Mouse (Mus musculus): ENCODE data around the gene Cel. TPM values are rescaled to one million over a fixed set of nuclear protein-coding genes. Genes with fewer than 3 reads are reported as not detected.

The Cel gene
- total and polyA plus RNA-seq, 2 experiments from 2014 or later = not detected

- Histone ChIP-seq H3K4me3 (ENCODE audit: low read depth, low read length) (no peak overlapping the region), H3K4me2 (ENCODE audit: low read depth, low read length) (no peak overlapping the region), H3K36me3 (replicated peaks; ENCODE audit: control insufficient read depth, insufficient read depth, low read length) (peaks cover 80% of the 10 kb centered on the region), H3K27me3 (ENCODE audit: control insufficient read depth, insufficient read depth, low read length) (no peaks in the 10 kb centered on the region), H3K9ac (replicated peaks; ENCODE audit: low read depth, low read length) (no peak overlapping the region), H3K9me3 (replicated peaks; ENCODE audit: control insufficient read depth, low read length) (no peaks in the 10 kb centered on the region), H3K4me1 (ENCODE audit: control insufficient read depth, insufficient read depth) (no peaks in the 10 kb centered on the region), H3K27ac (ENCODE audit: low read depth) (no peak overlapping the region)
- TF ChIP-seq CTCF (IDR thresholded peaks at IDR 0.05; ENCODE audit: low read depth) (no peak), EP300 (IDR thresholded peaks at IDR 0.05; ENCODE audit: low read depth) (no peak)
- no peak for ATAC-seq (ENCODE audit: insufficient read depth, low read depth)
- no peak for DNase-seq (ENCODE audit: low spot score)
- 91% methylated on average over 13 of the region's 13 CpGs for WGBS
Observed at GRCm38 (mm10) chr2:28549157-28549556, 14.0 kb downstream of the Cel start.

- ATAC-seq (ENCODE audit: insufficient read depth, low read depth) (peak; percentile 64), DNase-seq (ENCODE audit: low spot score) (peak; percentile 75)
- no peak overlapping the region for H3K4me3 ChIP-seq (ENCODE audit: low read depth, low read length)
- no peak overlapping the region for H3K27ac ChIP-seq (ENCODE audit: low read depth)
- no peak for TF ChIP-seq EP300 (IDR thresholded peaks at IDR 0.05; ENCODE audit: low read depth)
- peak; percentile 99 for TF ChIP-seq CTCF (IDR thresholded peaks at IDR 0.05; ENCODE audit: low read depth)
- H3K27me3 ChIP-seq (ENCODE audit: control insufficient read depth, insufficient read depth, low read length) = no peaks in the 10 kb centered on the region
- H3K9me3 ChIP-seq (replicated peaks; ENCODE audit: control insufficient read depth, low read length) = no peaks in the 10 kb centered on the region
- no peak overlapping the region for H3K4me2 ChIP-seq (ENCODE audit: low read depth, low read length)
- 48% methylated on average over 11 of the region's 11 CpGs for WGBS
- no peak overlapping the region for H3K9ac ChIP-seq (replicated peaks; ENCODE audit: low read depth, low read length)
- peaks cover 81% of the 10 kb centered on the region for H3K36me3 ChIP-seq (replicated peaks; ENCODE audit: control insufficient read depth, insufficient read depth, low read length)
- H3K4me1 ChIP-seq (ENCODE audit: control insufficient read depth, insufficient read depth) = no peaks in the 10 kb centered on the region
Observed at GRCm38 (mm10) chr2:28547237-28548172, 15.7 kb downstream of the Cel start.

GRCm38 (mm10) chr2:28546560-28546959 is 16.6 kb downstream of the Cel start:
- Histone ChIP-seq H3K27ac (ENCODE audit: low read depth) (no peak overlapping the region), H3K4me3 (ENCODE audit: low read depth, low read length) (no peak overlapping the region), H3K27me3 (ENCODE audit: control insufficient read depth, insufficient read depth, low read length) (no peaks in the 10 kb centered on the region), H3K4me2 (ENCODE audit: low read depth, low read length) (no peak overlapping the region), H3K9ac (replicated peaks; ENCODE audit: low read depth, low read length) (no peak overlapping the region), H3K36me3 (replicated peaks; ENCODE audit: control insufficient read depth, insufficient read depth, low read length) (peaks cover 75% of the 10 kb centered on the region), H3K9me3 (replicated peaks; ENCODE audit: control insufficient read depth, low read length) (no peaks in the 10 kb centered on the region), H3K4me1 (ENCODE audit: control insufficient read depth, insufficient read depth) (no peaks in the 10 kb centered on the region)
- TF ChIP-seq CTCF (IDR thresholded peaks at IDR 0.05; ENCODE audit: low read depth) (no peak), EP300 (IDR thresholded peaks at IDR 0.05; ENCODE audit: low read depth) (no peak)
- 74% methylated on average over 6 of the region's 6 CpGs for WGBS
- ATAC-seq (ENCODE audit: insufficient read depth, low read depth) (no peak), DNase-seq (ENCODE audit: low spot score) (no peak)

GRCm38 (mm10) chr2:28545976-28546375 is 17.2 kb downstream of the Cel start:
- TF ChIP-seq CTCF (IDR thresholded peaks at IDR 0.05; ENCODE audit: low read depth) (no peak), EP300 (IDR thresholded peaks at IDR 0.05; ENCODE audit: low read depth) (no peak)
- H3K4me2 ChIP-seq (ENCODE audit: low read depth, low read length) = no peak overlapping the region
- H3K36me3 ChIP-seq (replicated peaks; ENCODE audit: control insufficient read depth, insufficient read depth, low read length) = peaks cover 69% of the 10 kb centered on the region
- no peak overlapping the region for H3K4me3 ChIP-seq (ENCODE audit: low read depth, low read length)
- H3K27ac ChIP-seq (ENCODE audit: low read depth) = no peak overlapping the region
- no peaks in the 10 kb centered on the region for H3K9me3 ChIP-seq (replicated peaks; ENCODE audit: control insufficient read depth, low read length)
- DNase-seq (ENCODE audit: low spot score) = no peak
- no peak for ATAC-seq (ENCODE audit: insufficient read depth, low read depth)
- no peaks in the 10 kb centered on the region for H3K27me3 ChIP-seq (ENCODE audit: control insufficient read depth, insufficient read depth, low read length)
- no peak overlapping the region for H3K9ac ChIP-seq (replicated peaks; ENCODE audit: low read depth, low read length)
- no peaks in the 10 kb centered on the region for H3K4me1 ChIP-seq (ENCODE audit: control insufficient read depth, insufficient read depth)

DNA sequence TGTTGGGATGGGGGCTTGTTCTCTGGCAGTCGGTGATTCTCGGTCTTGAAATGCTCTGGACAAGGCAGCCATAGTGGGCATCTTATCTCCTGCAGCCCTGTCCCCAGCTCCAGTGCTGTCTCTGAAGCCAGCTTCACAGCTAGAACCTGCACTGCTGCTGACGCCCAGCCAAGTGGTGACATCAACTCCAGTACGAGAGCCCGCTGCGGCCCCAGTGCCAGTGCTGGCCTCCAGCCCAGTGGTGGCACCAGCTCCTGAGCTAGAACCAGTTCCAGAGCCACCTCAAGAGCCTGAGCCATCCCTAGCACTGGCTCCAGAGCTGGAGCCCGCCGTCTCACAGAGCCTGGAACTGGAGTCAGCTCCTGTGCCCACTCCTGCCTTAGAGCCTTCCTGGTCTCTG is 19.3 kb downstream of the Cel start:
- Histone ChIP-seq H3K4me1 (ENCODE audit: control insufficient read depth, insufficient read depth) (peaks cover 15% of the 10 kb centered on the region), H3K27ac (ENCODE audit: low read depth) (no peak overlapping the region), H3K27me3 (ENCODE audit: control insufficient read depth, insufficient read depth, low read length) (no peaks in the 10 kb centered on the region), H3K4me3 (ENCODE audit: low read depth, low read length) (no peak overlapping the region), H3K36me3 (replicated peaks; ENCODE audit: control insufficient read depth, insufficient read depth, low read length) (peaks cover 52% of the 10 kb centered on the region), H3K4me2 (ENCODE audit: low read depth, low read length) (no peak overlapping the region), H3K9ac (replicated peaks; ENCODE audit: low read depth, low read length) (no peak overlapping the region), H3K9me3 (replicated peaks; ENCODE audit: control insufficient read depth, low read length) (no peaks in the 10 kb centered on the region)
- ATAC-seq (ENCODE audit: insufficient read depth, low read depth) (no peak), DNase-seq (ENCODE audit: low spot score) (no peak)
- WGBS = 78% methylated on average over 8 of the region's 8 CpGs
- TF ChIP-seq EP300 (IDR thresholded peaks at IDR 0.05; ENCODE audit: low read depth) (no peak), CTCF (IDR thresholded peaks at IDR 0.05; ENCODE audit: low read depth) (no peak)
